Mouse (Mus musculus): ENCODE measurements at regions not wholly inside any gene's neighbourhood (a gene's known extent, or its start where the extent isn't known, plus 50 kb on each side); places are given as distances from the start of the nearest gene placed in this dataset.
"Not testable (repeated sequence)": the region's sequence is repeated elsewhere in the genome, so short reads cannot be mapped to it uniquely, and the experiment has no call there.

GRCm38 (mm10) chr1:185967816-185968215 is 149.3 kb downstream of the Lyplal1 start:
- H3K27ac ChIP-seq (replicated peaks): no peak overlapping the region
- no peaks in the 10 kb centered on the region for H3K4me1 ChIP-seq
- H3K9ac ChIP-seq (replicated peaks): no peak overlapping the region
- 88% methylated on average over 6 of the region's 6 CpGs for WGBS
- no peak overlapping the region for H3K4me2 ChIP-seq (replicated peaks)
- ATAC-seq (replicated peaks): no peak
- H3K36me3 ChIP-seq: no peaks in the 10 kb centered on the region
- no peaks in the 10 kb centered on the region for H3K27me3 ChIP-seq
- no peaks in the 10 kb centered on the region for H3K9me3 ChIP-seq
- H3K4me3 ChIP-seq: no peak overlapping the region

GRCm38 (mm10) chr1:185968642-185969041 is 148.5 kb downstream of the Lyplal1 start:
- Histone ChIP-seq H3K4me1 (no peaks in the 10 kb centered on the region), H3K27me3 (no peaks in the 10 kb centered on the region), H3K4me2 (replicated peaks) (no peak overlapping the region), H3K36me3 (no peaks in the 10 kb centered on the region), H3K27ac (replicated peaks) (no peak overlapping the region), H3K4me3 (no peak overlapping the region), H3K9ac (replicated peaks) (no peak overlapping the region), H3K9me3 (no peaks in the 10 kb centered on the region)
- ATAC-seq (replicated peaks): no peak
- 75% methylated on average over 3 of the region's 3 CpGs for WGBS

GRCm38 (mm10) chr1:185969231-185969630 is 147.9 kb downstream of the Lyplal1 start:
- H3K4me3 ChIP-seq: no peak overlapping the region
- no peak for ATAC-seq (replicated peaks)
- H3K4me1 ChIP-seq: no peaks in the 10 kb centered on the region
- H3K27me3 ChIP-seq: no peaks in the 10 kb centered on the region
- H3K36me3 ChIP-seq: no peaks in the 10 kb centered on the region
- H3K27ac ChIP-seq (replicated peaks): no peak overlapping the region
- H3K9me3 ChIP-seq: no peaks in the 10 kb centered on the region
- H3K9ac ChIP-seq (replicated peaks): no peak overlapping the region
- H3K4me2 ChIP-seq (replicated peaks): no peak overlapping the region
- 27% methylated on average over 2 of the region's 2 CpGs for WGBS

GRCm38 (mm10) chr1:185977075-185977474 is 140.0 kb downstream of the Lyplal1 start:
- Histone ChIP-seq H3K9ac (replicated peaks) (no peak overlapping the region), H3K4me2 (replicated peaks) (no peak overlapping the region), H3K27ac (replicated peaks) (no peak overlapping the region), H3K27me3 (no peaks in the 10 kb centered on the region), H3K36me3 (no peaks in the 10 kb centered on the region), H3K9me3 (no peaks in the 10 kb centered on the region), H3K4me3 (no peak overlapping the region), H3K4me1 (no peaks in the 10 kb centered on the region)
- 86% methylated on average over 2 of the region's 2 CpGs for WGBS
- no peak for ATAC-seq (replicated peaks)

GRCm38 (mm10) chr1:185989432-185989831 is 127.7 kb downstream of the Lyplal1 start:
- ATAC-seq (replicated peaks): no peak
- H3K9ac ChIP-seq (replicated peaks): no peak overlapping the region
- H3K4me1 ChIP-seq: no peaks in the 10 kb centered on the region
- H3K36me3 ChIP-seq: no peaks in the 10 kb centered on the region
- no peak overlapping the region for H3K4me3 ChIP-seq
- H3K9me3 ChIP-seq: no peaks in the 10 kb centered on the region
- H3K27me3 ChIP-seq: no peaks in the 10 kb centered on the region
- no peak overlapping the region for H3K4me2 ChIP-seq (replicated peaks)
- 61% methylated on average over 8 of the region's 8 CpGs for WGBS
- no peak overlapping the region for H3K27ac ChIP-seq (replicated peaks)

GRCm38 (mm10) chr1:186000066-186000465 is 117.0 kb downstream of the Lyplal1 start:
- not testable (repeated sequence) for H3K9ac ChIP-seq (replicated peaks); H3K4me3 ChIP-seq; H3K27me3 ChIP-seq; H3K36me3 ChIP-seq; ATAC-seq (replicated peaks); H3K4me2 ChIP-seq (replicated peaks); H3K4me1 ChIP-seq; H3K9me3 ChIP-seq; H3K27ac ChIP-seq (replicated peaks)
- 95% methylated on average over 1 of the region's 1 CpGs for WGBS

- Histone ChIP-seq H3K9ac (replicated peaks) (no peak overlapping the region), H3K27me3 (no peaks in the 10 kb centered on the region), H3K4me1 (no peaks in the 10 kb centered on the region), H3K36me3 (no peaks in the 10 kb centered on the region), H3K4me2 (replicated peaks) (no peak overlapping the region), H3K4me3 (no peak overlapping the region), H3K27ac (replicated peaks) (no peak overlapping the region), H3K9me3 (no peaks in the 10 kb centered on the region)
- ATAC-seq (replicated peaks): no peak
- WGBS: 75% methylated on average over 1 of the region's 1 CpGs
Observed at GRCm38 (mm10) chr1:186013413-186013812, 103.7 kb downstream of the Lyplal1 start.

GRCm38 (mm10) chr1:186014166-186014565 is 102.9 kb downstream of the Lyplal1 start:
- H3K4me1 ChIP-seq: peaks cover 2% of the 10 kb centered on the region; the same call in 1 of the 2 replicates
- H3K9ac ChIP-seq (replicated peaks): no peak overlapping the region
- H3K4me3 ChIP-seq: no peak overlapping the region
- no peak overlapping the region for H3K27ac ChIP-seq (replicated peaks)
- WGBS: 92% methylated on average over 1 of the region's 1 CpGs
- no peaks in the 10 kb centered on the region for H3K9me3 ChIP-seq
- H3K36me3 ChIP-seq: no peaks in the 10 kb centered on the region
- ATAC-seq (replicated peaks): no peak
- no peaks in the 10 kb centered on the region for H3K27me3 ChIP-seq
- no peak overlapping the region for H3K4me2 ChIP-seq (replicated peaks)

GRCm38 (mm10) chr1:186015831-186016561 is 101.1 kb downstream of the Lyplal1 start:
- H3K4me1 ChIP-seq: peaks cover 12% of the 10 kb centered on the region
- no peaks in the 10 kb centered on the region for H3K9me3 ChIP-seq
- WGBS: 83% methylated on average over 8 of the region's 8 CpGs
- H3K27ac ChIP-seq (replicated peaks): no peak overlapping the region
- no peak overlapping the region for H3K4me2 ChIP-seq (replicated peaks)
- ATAC-seq (replicated peaks): no peak
- no peaks in the 10 kb centered on the region for H3K36me3 ChIP-seq
- no peak overlapping the region for H3K9ac ChIP-seq (replicated peaks)
- H3K27me3 ChIP-seq: no peaks in the 10 kb centered on the region
- H3K4me3 ChIP-seq: no peak overlapping the region

GRCm38 (mm10) chr1:186017547-186017946 is 99.6 kb downstream of the Lyplal1 start:
- ATAC-seq (replicated peaks): no peak
- Histone ChIP-seq H3K9ac (replicated peaks) (no peak overlapping the region), H3K4me2 (replicated peaks) (no peak overlapping the region), H3K36me3 (no peaks in the 10 kb centered on the region), H3K4me1 (peaks cover 12% of the 10 kb centered on the region), H3K27me3 (no peaks in the 10 kb centered on the region), H3K9me3 (no peaks in the 10 kb centered on the region), H3K4me3 (no peak overlapping the region), H3K27ac (replicated peaks) (no peak overlapping the region)
- WGBS: 56% methylated on average over 1 of the region's 1 CpGs

GRCm38 (mm10) chr1:186019511-186019910 is 97.6 kb downstream of the Lyplal1 start:
- H3K27me3 ChIP-seq: no peaks in the 10 kb centered on the region
- 37% methylated on average over 5 of the region's 5 CpGs for WGBS
- H3K4me3 ChIP-seq: no peak overlapping the region
- no peak for ATAC-seq (replicated peaks)
- no peaks in the 10 kb centered on the region for H3K36me3 ChIP-seq
- H3K9me3 ChIP-seq: no peaks in the 10 kb centered on the region
- H3K4me2 ChIP-seq (replicated peaks): no peak overlapping the region
- H3K4me1 ChIP-seq: peaks cover 12% of the 10 kb centered on the region
- H3K9ac ChIP-seq (replicated peaks): no peak overlapping the region
- no peak overlapping the region for H3K27ac ChIP-seq (replicated peaks)

- no peak overlapping the region for H3K4me2 ChIP-seq (replicated peaks)
- ATAC-seq (replicated peaks): no peak
- no peaks in the 10 kb centered on the region for H3K4me1 ChIP-seq
- H3K9ac ChIP-seq (replicated peaks): no peak overlapping the region
- no peak overlapping the region for H3K4me3 ChIP-seq
- H3K27me3 ChIP-seq: no peaks in the 10 kb centered on the region
- 57% methylated on average over 10 of the region's 10 CpGs for WGBS
- H3K36me3 ChIP-seq: no peaks in the 10 kb centered on the region
- no peaks in the 10 kb centered on the region for H3K9me3 ChIP-seq
- H3K27ac ChIP-seq (replicated peaks): no peak overlapping the region
Observed at GRCm38 (mm10) chr1:186031951-186032350, 85.2 kb downstream of the Lyplal1 start.

- Histone ChIP-seq H3K9me3 (no peaks in the 10 kb centered on the region), H3K36me3 (no peaks in the 10 kb centered on the region), H3K9ac (replicated peaks) (no peak overlapping the region), H3K4me2 (replicated peaks) (no peak overlapping the region), H3K4me3 (no peak overlapping the region), H3K27ac (replicated peaks) (no peak overlapping the region), H3K4me1 (no peaks in the 10 kb centered on the region), H3K27me3 (no peaks in the 10 kb centered on the region)
- 78% methylated on average over 2 of the region's 2 CpGs for WGBS
- ATAC-seq (replicated peaks): no peak
Observed at GRCm38 (mm10) chr1:186034443-186034842, 82.7 kb downstream of the Lyplal1 start.
